Mouse (Mus musculus) cerebellum, postnatal 25 days (tissue): ENCODE results near the gene Ptk7.

Experiments used
- DNase-seq, 2 experiments: peaks; one replicate each; pipeline ENCODE4 v3.0.0; 2021; ENCODE audit warnings: mixed read lengths in 2 of 2

Gene Ptk7

GRCm38 (mm10) chr17:46628791-46629684 lies at the start of gene Ptk7:
Gene Ptk7 (minus strand): TSS chr17:46629504.
- peak; percentile 73 to 81 for DNase-seq

GRCm38 (mm10) chr17:46678911-46679310 lies 49.6 kb upstream of the Ptk7 start:
- no peak for DNase-seq

GRCm38 (mm10) chr17:46678416-46678815 lies 49.1 kb upstream of the Ptk7 start, which contains the start of gene Mea1:
Gene Mea1 (plus strand): TSS chr17:46678793.
- DNase-seq: peak in 1 of 2 experiments; percentile 37

GRCm38 (mm10) chr17:46674530-46675283 lies 45.4 kb upstream of the Ptk7 start:
- no peak for DNase-seq

- peak; percentile 88 to 92 for DNase-seq
Observed at GRCm38 (mm10) chr17:46673850-46674529, 44.7 kb upstream of the Ptk7 start, which contains the start of gene Rrp36. Gene Rrp36 (minus strand): TSS chr17:46674352.

GRCm38 (mm10) chr17:46669911-46670310 lies 40.6 kb upstream of the Ptk7 start:
- no peak for DNase-seq

- peak in 1 of 2 experiments; percentile 25 for DNase-seq
Observed at GRCm38 (mm10) chr17:46667712-46668111, 38.4 kb upstream of the Ptk7 start.

GRCm38 (mm10) chr17:46662730-46663129 lies 33.4 kb upstream of the Ptk7 start:
- DNase-seq: peak; percentile 77 to 82

GRCm38 (mm10) chr17:46661981-46662380 lies 32.7 kb upstream of the Ptk7 start:
- DNase-seq: peak; percentile 77 to 80

GRCm38 (mm10) chr17:46661351-46661750 lies 32.0 kb upstream of the Ptk7 start:
- peak; percentile 85 to 86 for DNase-seq

GRCm38 (mm10) chr17:46656054-46656453 lies 26.8 kb upstream of the Ptk7 start:
- no peak for DNase-seq

GRCm38 (mm10) chr17:46651755-46652547 lies 22.6 kb upstream of the Ptk7 start:
- peak in 1 of 2 experiments; percentile 22 for DNase-seq

- DNase-seq: peak in 1 of 2 experiments; percentile 26
Observed at GRCm38 (mm10) chr17:46651292-46651691, 22.0 kb upstream of the Ptk7 start.

GRCm38 (mm10) chr17:46650232-46651031 lies 21.1 kb upstream of the Ptk7 start, which contains the start of gene Cul7:
Gene Cul7 (plus strand): TSS chr17:46650337.
- DNase-seq: peak; percentile 91 to 94

- DNase-seq: peak; percentile 47 to 48
Observed at GRCm38 (mm10) chr17:46649811-46650210, 20.5 kb upstream of the Ptk7 start.

GRCm38 (mm10) chr17:46648436-46648835 lies 19.1 kb upstream of the Ptk7 start:
- DNase-seq: no peak

- peak in 1 of 2 experiments; percentile 28 for DNase-seq
Observed at GRCm38 (mm10) chr17:46647279-46647678, 18.0 kb upstream of the Ptk7 start.

GRCm38 (mm10) chr17:46646322-46646662 lies 17.0 kb upstream of the Ptk7 start:
- DNase-seq: no peak

- DNase-seq: peak; percentile 99 to 100
Observed at GRCm38 (mm10) chr17:46645561-46646321, 16.4 kb upstream of the Ptk7 start, which contains the start of the genes Klc4 and Mrpl2. Gene Klc4 (minus strand): TSS chr17:46646022. Gene Mrpl2 (plus strand): TSS chr17:46646229.

GRCm38 (mm10) chr17:46644916-46645475 lies 15.7 kb upstream of the Ptk7 start:
- DNase-seq: peak; percentile 57 to 77
